In genomic region chr2:167349283-167349936, GRCm38 (mm10) we compare ENCODE assay signal across 8 mouse cellular contexts. TPM values are rescaled to one million over a fixed set of nuclear protein-coding genes. Genes with fewer than 3 reads are reported as not detected.
DNase-seq lines count a peak whose midpoint lies in the region; ATAC-seq and TF ChIP-seq lines count a peak whose summit lies in the region.

No protein-coding gene starts in this region.

- H3K27me3 ChIP-seq in heart, embryonic 10.5 days (ENCODE audit: insufficient read depth, poor library complexity, severe bottlenecking), result peaks cover 17% of the 10 kb centered on the region; the same call in 1 of the 2 replicates
- H3K27me3 ChIP-seq in kidney, embryonic 14.5 days (ENCODE audit: control insufficient read depth, insufficient read depth, low read length), result no peaks in the 10 kb centered on the region
- no peaks in the 10 kb centered on the region for H3K27me3 ChIP-seq in limb, embryonic 15.5 days
- no peaks in the 10 kb centered on the region for H3K27me3 ChIP-seq in midbrain, postnatal 0 days (ENCODE audit: insufficient read depth, low read length)

- peaks cover 8% of the 10 kb centered on the region; the same call in 1 of the 2 replicates for H3K4me1 ChIP-seq in embryonic fibroblast, embryonic 13.5 days (ENCODE audit: control insufficient read depth, insufficient read depth, low read length)
- H3K4me1 ChIP-seq in heart, embryonic 10.5 days, result peaks cover 69% of the 10 kb centered on the region
- H3K4me1 ChIP-seq in kidney, embryonic 14.5 days (ENCODE audit: control insufficient read depth, insufficient read depth, low read length), result peaks cover 32% of the 10 kb centered on the region
- peaks cover 18% of the 10 kb centered on the region for H3K4me1 ChIP-seq in limb, embryonic 15.5 days
- peaks cover 4% of the 10 kb centered on the region; the same call in 1 of the 2 replicates for H3K4me1 ChIP-seq in midbrain, postnatal 0 days (ENCODE audit: insufficient read depth, low read length)

- H3K9ac ChIP-seq in kidney, embryonic 14.5 days (ENCODE audit: low read depth, low read length), result peak overlapping the region; percentile 83
- H3K9ac ChIP-seq in limb, embryonic 15.5 days, result no peak overlapping the region
- H3K9ac ChIP-seq in midbrain, postnatal 0 days (replicated peaks; ENCODE audit: low read length, poor library complexity, severe bottlenecking), result peak overlapping the region; percentile 89

- TF ChIP-seq CTCF in embryonic fibroblast, embryonic 13.5 days (IDR thresholded peaks at IDR 0.05; ENCODE audit: borderline replicate concordance, insufficient read depth, low read length), result no peak
- peak; percentile 5; the same call in 1 of the 2 replicates for TF ChIP-seq CTCF in midbrain, postnatal 0 days (IDR thresholded peaks at IDR 0.05)

- peak overlapping the region; percentile 91 for H3K4me2 ChIP-seq in kidney, embryonic 14.5 days (replicated peaks; ENCODE audit: low read depth, low read length)
- peak overlapping the region; percentile 87 for H3K4me2 ChIP-seq in limb, embryonic 15.5 days
- H3K4me2 ChIP-seq in midbrain, postnatal 0 days (ENCODE audit: low read depth, low read length, poor library complexity, severe bottlenecking), result peak overlapping the region; percentile 85

- no peaks in the 10 kb centered on the region for H3K9me3 ChIP-seq in heart, embryonic 10.5 days
- no peaks in the 10 kb centered on the region for H3K9me3 ChIP-seq in kidney, embryonic 14.5 days (ENCODE audit: control insufficient read depth, low read length)
- no peaks in the 10 kb centered on the region for H3K9me3 ChIP-seq in limb, embryonic 15.5 days
- no peaks in the 10 kb centered on the region for H3K9me3 ChIP-seq in midbrain, postnatal 0 days (ENCODE audit: low read length)

- peak; percentile 96 for ATAC-seq in kidney, embryonic 14.5 days (ENCODE audit: low FRiP score, low TSS enrichment)
- ATAC-seq in limb, embryonic 15.5 days (ENCODE audit: insufficient number of reproducible peaks, low FRiP score, low TSS enrichment, low read depth), result peak; percentile 98
- ATAC-seq in midbrain, postnatal 0 days (ENCODE audit: low FRiP score), result peak; percentile 95

- under 1% methylated on average over 48 of the region's 50 CpGs for WGBS in heart, embryonic 10.5 days
- WGBS in kidney, embryonic 14.5 days, result under 1% methylated on average over 43 of the region's 50 CpGs
- WGBS in limb, embryonic 15.5 days, result under 1% methylated on average over 49 of the region's 50 CpGs
- WGBS in midbrain, postnatal 0 days, result under 1% methylated on average over 36 of the region's 50 CpGs

- 0 out of 2 replicates have a peak, but pooled peaks cover 4% of the 10 kb centered on the region for H3K36me3 ChIP-seq in heart, embryonic 10.5 days
- no peaks in the 10 kb centered on the region for H3K36me3 ChIP-seq in kidney, embryonic 14.5 days (ENCODE audit: control insufficient read depth, insufficient read depth, low read length)
- no peaks in the 10 kb centered on the region for H3K36me3 ChIP-seq in limb, embryonic 15.5 days
- H3K36me3 ChIP-seq in midbrain, postnatal 0 days (ENCODE audit: insufficient read depth, low read length), result no peaks in the 10 kb centered on the region

- H3K4me3 ChIP-seq in embryonic fibroblast, embryonic 13.5 days (ENCODE audit: insufficient read depth, low read length), result peak overlapping the region; percentile 52
- peak overlapping the region; percentile 89 for H3K4me3 ChIP-seq in heart, embryonic 10.5 days
- peak overlapping the region; percentile 88 for H3K4me3 ChIP-seq in kidney, embryonic 14.5 days (ENCODE audit: low read length)
- peak overlapping the region; percentile 84 for H3K4me3 ChIP-seq in limb, embryonic 15.5 days
- peak overlapping the region; percentile 86 for H3K4me3 ChIP-seq in midbrain, postnatal 0 days (ENCODE audit: low read depth, low read length)

- peak; percentile 63 for TF ChIP-seq POLR2A in embryonic fibroblast, embryonic 13.5 days (IDR thresholded peaks at IDR 0.05; ENCODE audit: low read depth, low read length)

- DNase-seq in B cell, adult 2 months, result peak; percentile 96 to 99
- peak; percentile 98 for DNase-seq in brain, adult 2 months (ENCODE audit: low read depth, low spot score)
- peak; percentile 99 for DNase-seq in heart, embryonic 10.5 days (ENCODE audit: low spot score)
- peak; percentile 96 for DNase-seq in midbrain, postnatal 0 days (ENCODE audit: low spot score)
- DNase-seq in spleen, postnatal 10 days (ENCODE audit: low spot score in 2 of 2), result peak; percentile 79 to 93

- no peak overlapping the region for H3K27ac ChIP-seq in embryonic fibroblast, embryonic 13.5 days (ENCODE audit: insufficient read depth, low read length)
- peak overlapping the region; percentile 97 for H3K27ac ChIP-seq in heart, embryonic 10.5 days
- no peak overlapping the region for H3K27ac ChIP-seq in kidney, embryonic 14.5 days (ENCODE audit: low read depth, low read length)
- H3K27ac ChIP-seq in limb, embryonic 15.5 days, result no peak overlapping the region
- H3K27ac ChIP-seq in midbrain, postnatal 0 days (ENCODE audit: low read depth, low read length), result peak overlapping the region; percentile 81

RNA-seq across cellular contexts. Expression of gene B4galt5, which starts 0.4 kb away (rescaled TPM):
- 28.3 and 51.3 TPM in 2 replicates for polyA plus RNA-seq in embryonic fibroblast, embryonic 13.5 days (2011; ENCODE audit: insufficient read length, low read depth, missing spikeins)
- 11.4 and 13.6 TPM in 2 replicates for polyA plus RNA-seq in heart, embryonic 10.5 days (2016; fragmentation: Nextera tagmentation; extraction: Ambion mirVana)
- polyA plus RNA-seq in kidney, embryonic 14.5 days (2014; fragmentation: Nextera tagmentation; extraction: Ambion mirVana), result 12.2 and 13.1 TPM in 2 replicates
- polyA plus RNA-seq in limb, embryonic 15.5 days (2015; fragmentation: Nextera tagmentation; extraction: Ambion mirVana), result 11.2 and 14.8 TPM in 2 replicates
- total RNA-seq in midbrain, postnatal 0 days (2014; rRNA removed), result 64.1 and 88.3 TPM in 2 replicates
- polyA plus RNA-seq in midbrain, postnatal 0 days (2015; fragmentation: Nextera tagmentation; extraction: Ambion mirVana), result 29.1 and 35.6 TPM in 2 replicates

Comparison
In these comparisons a context has a peak if more than half of its experiments do, and no peak if none do; other contexts are left out.
1. H3K27ac ChIP-seq: peak in heart, embryonic 10.5 days (single experiment) and midbrain, postnatal 0 days (single experiment); none in embryonic fibroblast, embryonic 13.5 days (single experiment), kidney, embryonic 14.5 days (single experiment) and limb, embryonic 15.5 days (single experiment).
2. Peak in every context shown above with its lines, with median percentiles within 50 percentile points of each other: DNase-seq, H3K4me3 ChIP-seq, ATAC-seq and H3K4me2 ChIP-seq.